Mouse (Mus musculus) right cerebral cortex, postnatal 14 days (tissue): ENCODE results near the gene Susd5.
"Not testable (repeated sequence)": the region's sequence is repeated elsewhere in the genome, so short reads cannot be mapped to it uniquely, and the experiment has no call there.

Experiments
- DNase-seq: peaks from one replicate; pipeline ENCODE4 v3.0.0; 2022

Susd5 gene

GRCm38 (mm10) chr9:114073681-114074080 is 16.7 kb downstream of the Susd5 start:
- peak; percentile 25 for DNase-seq

- DNase-seq = no peak
These were observed 29.5 kb downstream of the Susd5 start for GRCm38 (mm10) chr9:114086422-114086821.

GRCm38 (mm10) chr9:114087106-114087815 is 30.3 kb downstream of the Susd5 start:
- no peak for DNase-seq

- DNase-seq = not testable (repeated sequence)
These were observed 31.9 kb downstream of the Susd5 start for GRCm38 (mm10) chr9:114088885-114089284.

GRCm38 (mm10) chr9:114092188-114092587 is 35.2 kb downstream of the Susd5 start:
- peak; percentile 50 for DNase-seq

GRCm38 (mm10) chr9:114094854-114095253 is 37.9 kb downstream of the Susd5 start:
- no peak for DNase-seq

GRCm38 (mm10) chr9:114098716-114099302 is 41.9 kb downstream of the Susd5 start:
- DNase-seq = no peak

GRCm38 (mm10) chr9:114110268-114110667 is 53.3 kb downstream of the Susd5 start:
- no peak for DNase-seq

- DNase-seq = no peak
These were observed 54.2 kb downstream of the Susd5 start for GRCm38 (mm10) chr9:114111161-114111560.

- DNase-seq = no peak
These were observed 55.3 kb downstream of the Susd5 start for GRCm38 (mm10) chr9:114112226-114112625.

GRCm38 (mm10) chr9:114113911-114114623 is 57.1 kb downstream of the Susd5 start:
- DNase-seq = no peak

- peak; percentile 54 for DNase-seq
These were observed 59.7 kb downstream of the Susd5 start for GRCm38 (mm10) chr9:114116672-114117071.

GRCm38 (mm10) chr9:114122862-114123261 is 65.9 kb downstream of the Susd5 start:
- not testable (repeated sequence) for DNase-seq

- DNase-seq = not testable (repeated sequence)
These were observed 72.4 kb downstream of the Susd5 start for GRCm38 (mm10) chr9:114129273-114129835.
